Mouse (Mus musculus): ENCODE results near the gene Ncf4. TPM values are rescaled to one million over a fixed set of nuclear protein-coding genes. Genes with fewer than 3 reads are reported as not detected.

Gene Ncf4
- polyA plus RNA-seq, 1 experiment from 2014 or later, result 1.5 TPM

DNA sequence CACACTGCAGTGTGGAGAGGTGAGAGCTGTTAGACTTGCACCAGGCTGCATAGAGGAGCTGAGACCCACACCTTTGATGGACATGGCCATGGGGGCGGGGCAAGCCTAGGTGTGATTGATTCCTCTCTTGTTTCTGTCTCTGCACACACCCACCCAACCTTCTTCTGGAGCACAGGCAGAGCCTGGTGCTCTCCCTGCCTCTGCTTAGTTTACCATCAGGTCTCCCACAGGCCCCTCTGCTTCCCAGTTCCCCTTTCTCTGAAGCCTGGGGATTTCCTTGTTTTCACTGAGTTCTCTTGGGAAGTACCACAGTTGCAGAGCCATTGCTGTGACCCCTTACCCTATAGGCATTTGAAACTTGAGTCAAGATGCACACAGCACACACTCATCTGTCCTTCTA, 54.0 kb downstream of the Ncf4 start:
- H3K9me3 ChIP-seq, result no peaks in the 10 kb centered on the region
- H3K4me3 ChIP-seq, result no peak overlapping the region
- ATAC-seq (ENCODE audit: low FRiP score), result no peak
- no peak overlapping the region for H3K27ac ChIP-seq
- H3K27me3 ChIP-seq, result no peaks in the 10 kb centered on the region
- no peak overlapping the region for H3K4me2 ChIP-seq
- 86% methylated on average over 1 of the region's 1 CpGs for WGBS
- no peaks in the 10 kb centered on the region for H3K36me3 ChIP-seq
- H3K9ac ChIP-seq, result no peak overlapping the region
- H3K4me1 ChIP-seq (replicated peaks), result no peaks in the 10 kb centered on the region

- no peak for ATAC-seq (ENCODE audit: low FRiP score)
These were observed 55.0 kb downstream of the Ncf4 start for GRCm38 (mm10) chr15:78299641-78300040.

DNA sequence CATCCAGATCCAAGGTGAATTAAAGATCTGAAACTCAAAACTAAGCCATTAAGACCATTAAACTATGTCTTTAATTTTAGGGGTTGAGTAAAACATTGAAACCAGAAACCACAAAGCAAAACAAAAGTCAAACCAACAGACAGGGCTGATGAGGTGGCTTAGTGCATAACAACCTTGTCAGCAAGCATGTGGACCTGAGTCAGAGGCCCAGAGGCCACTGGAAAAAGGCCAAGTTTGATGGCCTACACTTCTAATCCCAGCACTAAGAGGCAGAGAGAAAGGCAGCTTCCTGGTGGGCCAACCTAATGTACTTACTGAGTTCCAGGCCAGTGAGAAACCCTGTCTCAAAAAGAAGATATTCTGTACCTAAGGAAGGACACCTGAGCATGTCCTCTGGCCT, 56.2 kb downstream of the Ncf4 start:
- no peaks in the 10 kb centered on the region for H3K27me3 ChIP-seq
- no peak overlapping the region for H3K4me3 ChIP-seq
- H3K36me3 ChIP-seq, result no peaks in the 10 kb centered on the region
- ATAC-seq (ENCODE audit: low FRiP score), result no peak
- H3K4me2 ChIP-seq, result no peak overlapping the region
- H3K27ac ChIP-seq, result no peak overlapping the region
- H3K9me3 ChIP-seq, result no peaks in the 10 kb centered on the region
- H3K4me1 ChIP-seq (replicated peaks), result no peaks in the 10 kb centered on the region
- H3K9ac ChIP-seq, result no peak overlapping the region

More at GRCm38 (mm10) chr15:78299641-78300040, 55.0 kb downstream of the Ncf4 start:
- Histone ChIP-seq H3K27ac (no peak overlapping the region), H3K4me3 (no peak overlapping the region), H3K27me3 (no peaks in the 10 kb centered on the region), H3K9me3 (no peaks in the 10 kb centered on the region), H3K36me3 (no peaks in the 10 kb centered on the region), H3K9ac (no peak overlapping the region), H3K4me2 (no peak overlapping the region), H3K4me1 (replicated peaks) (no peaks in the 10 kb centered on the region)
- 78% methylated on average over 3 of the region's 3 CpGs for WGBS

- WGBS, result 97% methylated on average over 4 of the region's 4 CpGs
- Histone ChIP-seq H3K27me3 (no peaks in the 10 kb centered on the region), H3K4me1 (replicated peaks) (no peaks in the 10 kb centered on the region), H3K27ac (no peak overlapping the region), H3K36me3 (no peaks in the 10 kb centered on the region), H3K4me2 (no peak overlapping the region), H3K9me3 (no peaks in the 10 kb centered on the region), H3K9ac (no peak overlapping the region), H3K4me3 (no peak overlapping the region)
- ATAC-seq (ENCODE audit: low FRiP score), result no peak
These were observed 58.1 kb downstream of the Ncf4 start for GRCm38 (mm10) chr15:78302718-78303117.

DNA sequence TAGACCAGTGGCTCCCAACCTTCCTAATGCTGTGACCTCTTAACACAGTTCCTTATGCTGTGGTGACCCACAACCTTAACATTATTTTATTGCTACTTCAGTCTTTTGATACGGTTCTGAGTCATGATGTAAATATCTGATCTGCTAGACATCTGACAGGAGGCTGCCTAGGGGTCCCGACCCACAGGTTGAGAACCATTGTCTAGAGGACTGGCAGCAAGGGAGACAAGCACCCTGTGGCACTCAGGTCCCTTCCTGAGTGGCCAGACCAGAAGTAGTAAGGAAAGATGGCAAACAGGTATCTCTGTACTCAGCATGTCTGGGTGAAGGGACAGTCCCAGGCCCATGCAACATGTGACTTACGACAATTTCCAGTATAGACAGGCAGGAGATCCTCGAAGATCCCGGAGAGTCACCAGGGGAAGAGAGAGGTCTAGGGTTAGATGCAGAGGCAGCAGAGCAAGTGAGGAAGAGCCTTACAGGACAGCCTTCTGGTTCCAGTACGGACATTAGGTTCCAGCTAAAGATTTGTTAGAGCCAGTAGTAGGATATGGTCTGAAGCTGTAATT, 59.1 kb downstream of the Ncf4 start:
- Histone ChIP-seq H3K36me3 (no peaks in the 10 kb centered on the region), H3K4me2 (no peak overlapping the region), H3K27me3 (no peaks in the 10 kb centered on the region), H3K9me3 (no peaks in the 10 kb centered on the region), H3K27ac (no peak overlapping the region), H3K9ac (no peak overlapping the region), H3K4me3 (no peak overlapping the region), H3K4me1 (replicated peaks) (no peaks in the 10 kb centered on the region)
- ATAC-seq (ENCODE audit: low FRiP score), result no peak
- WGBS, result 90% methylated on average over 6 of the region's 6 CpGs

DNA sequence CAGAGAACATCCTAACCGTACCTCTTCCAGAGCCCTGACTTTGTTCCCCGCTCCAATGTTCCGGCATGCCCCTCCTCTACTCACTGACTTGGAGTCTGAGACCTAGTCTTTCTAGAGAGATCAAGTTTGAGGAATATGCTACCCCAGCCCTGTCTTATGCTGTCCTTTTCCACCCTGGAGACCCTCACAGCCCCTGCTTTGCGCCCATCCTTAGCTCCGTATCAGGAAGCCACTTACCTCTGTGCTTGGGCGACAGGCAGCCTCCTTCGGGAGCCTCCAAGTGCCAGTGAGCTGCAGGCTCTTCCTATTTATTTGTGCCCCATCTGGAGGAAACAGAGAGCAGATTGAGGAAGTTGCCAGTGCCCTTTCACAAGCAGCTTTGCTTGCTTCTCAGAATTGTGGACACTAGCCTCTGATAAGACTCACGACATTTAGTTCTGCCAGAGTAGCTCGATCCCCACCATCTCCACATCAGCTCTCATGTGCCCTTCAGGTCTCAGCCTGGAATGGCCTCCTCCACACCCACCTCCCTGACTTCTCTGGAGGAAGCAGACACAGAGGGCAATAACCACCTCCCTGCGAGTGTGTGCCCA, 60.8 kb downstream of the Ncf4 start, which contains the start of gene Csf2rb2:
Csf2rb2 (minus strand) TSS at position 381 of the 593 bp plus-strand sequence.
- WGBS, result 83% methylated on average over 10 of the region's 10 CpGs
- H3K36me3 ChIP-seq, result no peaks in the 10 kb centered on the region
- no peaks in the 10 kb centered on the region for H3K27me3 ChIP-seq
- H3K9me3 ChIP-seq, result no peaks in the 10 kb centered on the region
- no peak within 1 kb of the TSS for H3K4me2 ChIP-seq
- H3K27ac ChIP-seq, result no peak within 1 kb of the TSS
- H3K4me3 ChIP-seq, result no peak within 1 kb of the TSS
- ATAC-seq (ENCODE audit: low FRiP score), result no peak
- H3K9ac ChIP-seq, result no peak within 1 kb of the TSS
- H3K4me1 ChIP-seq (replicated peaks), result no peaks in the 10 kb centered on the region

GRCm38 (mm10) chr15:78309865-78310264, 65.3 kb downstream of the Ncf4 start:
- WGBS, result 52% methylated on average over 5 of the region's 5 CpGs
- Histone ChIP-seq H3K9ac (no peak overlapping the region), H3K9me3 (no peaks in the 10 kb centered on the region), H3K27me3 (no peaks in the 10 kb centered on the region), H3K4me3 (no peak overlapping the region), H3K27ac (no peak overlapping the region), H3K4me2 (no peak overlapping the region), H3K36me3 (no peaks in the 10 kb centered on the region), H3K4me1 (replicated peaks) (peaks cover 5% of the 10 kb centered on the region; the same call in 1 of the 2 replicates)
- ATAC-seq (ENCODE audit: low FRiP score), result no peak

DNA sequence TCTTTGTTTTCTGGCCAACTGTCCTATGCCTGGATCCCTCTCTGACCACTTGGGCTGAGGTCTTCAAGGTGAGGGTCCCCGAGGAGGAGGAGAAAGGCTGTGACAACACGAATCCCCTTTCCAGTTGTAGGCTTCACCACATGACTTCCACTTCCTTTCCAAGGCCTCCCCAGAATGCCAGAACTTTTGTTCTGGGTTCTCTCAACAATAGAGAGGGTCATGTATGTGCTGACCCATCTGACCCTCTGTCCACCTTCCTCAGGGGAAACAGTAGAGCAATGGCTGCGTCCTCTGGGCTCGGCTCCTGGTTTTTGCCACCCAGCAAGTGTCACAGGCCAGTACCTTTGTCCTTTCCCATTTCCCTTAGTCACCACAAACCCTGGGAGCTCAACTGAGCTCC, 66.4 kb downstream of the Ncf4 start:
- Histone ChIP-seq H3K4me2 (no peak overlapping the region), H3K4me3 (no peak overlapping the region), H3K4me1 (replicated peaks) (peaks cover 5% of the 10 kb centered on the region; the same call in 1 of the 2 replicates), H3K27me3 (no peaks in the 10 kb centered on the region), H3K27ac (no peak overlapping the region), H3K36me3 (no peaks in the 10 kb centered on the region), H3K9ac (no peak overlapping the region), H3K9me3 (no peaks in the 10 kb centered on the region)
- 80% methylated on average over 4 of the region's 4 CpGs for WGBS
- no peak for ATAC-seq (ENCODE audit: low FRiP score)

Small RNAs within 50 kb of the gene (microRNA-seq; reads per million reads assigned to microRNA genes)
- gene Mir7676-1, result not detected

Other genes starting within 250 kb of the Ncf4 start
- gene Cacng2, start 124.8 kb upstream of the Ncf4 start, polyA plus RNA-seq (2015; fragmentation: Nextera tagmentation; extraction: Ambion mirVana), result 10.5 and 10.7 TPM in 2 replicates
- 106 and 111 TPM in 2 replicates for gene Ift27, start 70.7 kb upstream of the Ncf4 start, polyA plus RNA-seq (2015; fragmentation: Nextera tagmentation; extraction: Ambion mirVana)
- 6.7 and 13.6 TPM in 2 replicates for gene Pvalb, start 38.4 kb upstream of the Ncf4 start, polyA plus RNA-seq (2015; fragmentation: Nextera tagmentation; extraction: Ambion mirVana)
- gene Csf2rb2, start 60.9 kb downstream of the Ncf4 start, polyA plus RNA-seq (2015; fragmentation: Nextera tagmentation; extraction: Ambion mirVana), result 0.06 and 0.21 TPM in 2 replicates
- gene Csf2rb, start 81.0 kb downstream of the Ncf4 start, polyA plus RNA-seq (2015; fragmentation: Nextera tagmentation; extraction: Ambion mirVana), result 0.39 and 0.40 TPM in 2 replicates
- not detected in 2 replicates for gene Tex33, start 151.1 kb downstream of the Ncf4 start, polyA plus RNA-seq (2015; fragmentation: Nextera tagmentation; extraction: Ambion mirVana)
- gene Tst, start 161.1 kb downstream of the Ncf4 start, polyA plus RNA-seq (2015; fragmentation: Nextera tagmentation; extraction: Ambion mirVana), result 10.7 and 17.0 TPM in 2 replicates
- 2.2 and 3.1 TPM in 2 replicates for gene Mpst, start 161.6 kb downstream of the Ncf4 start, polyA plus RNA-seq (2015; fragmentation: Nextera tagmentation; extraction: Ambion mirVana)
- 114 and 116 TPM in 2 replicates for gene Kctd17, start 183.8 kb downstream of the Ncf4 start, polyA plus RNA-seq (2015; fragmentation: Nextera tagmentation; extraction: Ambion mirVana)
- gene Tmprss6, start 223.8 kb downstream of the Ncf4 start, polyA plus RNA-seq (2015; fragmentation: Nextera tagmentation; extraction: Ambion mirVana), result 0.23 and 0.31 TPM in 2 replicates